Mouse (Mus musculus) MEL (cell line): Measurements from ENCODE around the gene Zfyve26. TPM values are rescaled to one million over a fixed set of nuclear protein-coding genes. Genes with fewer than 3 reads are reported as not detected.

ENCODE experiments used
- DNase-seq: peaks from one replicate; pipeline ENCODE4 v3.0.0; 2011; ENCODE audit warnings: low read depth, low spot score
- H3K27ac ChIP-seq: 2 replicates; pipeline ENCODE4 v1.5.1; 2012; ENCODE audit warnings: low read depth, mild to moderate bottlenecking, control low read depth, low read length, moderate library complexity; ENCODE audit not compliant: control insufficient read depth
- H3K27me3 ChIP-seq, 2 experiments: fragments of 150-350 bp in 1 of 2; sonication (generic) in 1 of 2; 2 replicates each; pipeline ENCODE4 v1.6.1; 2012; ENCODE audit warnings: low read length in 2 of 2, mild to moderate bottlenecking in 2 of 2, improper control_type of control experiment in 1 of 2, moderate library complexity in 1 of 2; ENCODE audit not compliant: insufficient read depth in 2 of 2, control insufficient read depth in 1 of 2
- H3K36me3 ChIP-seq, 2 experiments: 2 replicates each; pipeline ENCODE4 v1.6.1; 2012 to 2014; ENCODE audit warnings: low read length in 2 of 2, improper control_type of control experiment in 1 of 2, inconsistent platforms in 1 of 2, mild to moderate bottlenecking in 1 of 2; ENCODE audit not compliant: insufficient read depth in 2 of 2, control insufficient read depth in 1 of 2
- H3K4me1 ChIP-seq, 2 experiments: fragments of 150-350 bp in 1 of 2; sonication (generic) in 1 of 2; 2 replicates each; pipeline ENCODE4 v1.6.1; 2012; ENCODE audit warnings: low read length in 2 of 2, improper control_type of control experiment in 1 of 2, mild to moderate bottlenecking in 1 of 2; ENCODE audit not compliant: insufficient read depth in 2 of 2, control insufficient read depth in 1 of 2
- H3K4me3 ChIP-seq, 2 experiments: fragments of 150-350 bp in 1 of 2; sonication (generic) in 1 of 2; 2 replicates each; pipeline ENCODE4 v1.5.1; 2012; ENCODE audit warnings: low read depth in 2 of 2, low read length in 2 of 2, mild to moderate bottlenecking in 2 of 2, moderate library complexity in 2 of 2, control low read depth in 1 of 2, improper control_type of control experiment in 1 of 2; ENCODE audit not compliant: control insufficient read depth in 1 of 2, insufficient read depth in 1 of 2
- H3K79me2 ChIP-seq: 2 replicates; pipeline ENCODE4 v1.6.1; 2012; ENCODE audit warnings: mild to moderate bottlenecking, low read length, moderate library complexity; ENCODE audit not compliant: control insufficient read depth, poor library complexity, insufficient read depth
- H3K9ac ChIP-seq: 2 replicates; pipeline ENCODE4 v1.6.1; 2012; ENCODE audit warnings: low read depth, mild to moderate bottlenecking, control low read depth, low read length, moderate library complexity; ENCODE audit not compliant: control insufficient read depth, poor library complexity, severe bottlenecking
- H3K9me3 ChIP-seq: fragments of 150-350 bp; sonication (generic); replicated peaks from 2 replicates; pipeline ENCODE4 v1.6.1; 2012; ENCODE audit warnings: mild to moderate bottlenecking, low read length, improper control_type of control experiment, moderate library complexity; ENCODE audit not compliant: insufficient read depth
- BHLHE40 ChIP-seq: IDR thresholded peaks from 2 replicates; pipeline ENCODE4 v1.6.1; 2012; ENCODE audit warnings: low read depth, mild to moderate bottlenecking, inconsistent platforms, low read length, improper control_type of control experiment, borderline replicate concordance
- CHD2 ChIP-seq: IDR thresholded peaks from 2 replicates; pipeline ENCODE4 v1.6.1; 2011; ENCODE audit warnings: low read length, improper control_type of control experiment
- CTCF ChIP-seq, 3 experiments: IDR thresholded peaks in 2 of 3; conservative IDR thresholded peaks in 1 of 3; 2 replicates each; pipeline ENCODE4 v1.5.1; 2011 to 2012; ENCODE audit warnings: low read length in 3 of 3, low read depth in 2 of 3, mild to moderate bottlenecking in 2 of 3, improper control_type of control experiment in 1 of 3, inconsistent platforms in 1 of 3, mixed read lengths in 1 of 3, moderate library complexity in 1 of 3; ENCODE audit not compliant: control insufficient read depth in 1 of 3, insufficient read depth in 1 of 3, poor library complexity in 1 of 3, severe bottlenecking in 1 of 3
- E2F4 ChIP-seq: IDR thresholded peaks from 2 replicates; pipeline ENCODE4 v1.6.1; 2011; ENCODE audit warnings: low read depth, low read length, improper control_type of control experiment, borderline replicate concordance
- ELF1 ChIP-seq: IDR thresholded peaks from 2 replicates; pipeline ENCODE4 v1.6.1; 2014; ENCODE audit warnings: low read depth, mild to moderate bottlenecking, inconsistent platforms, low read length, improper control_type of control experiment, moderate library complexity
- ETS1 ChIP-seq: IDR thresholded peaks from 2 replicates; pipeline ENCODE4 v1.6.1; 2012; ENCODE audit warnings: low read depth, mild to moderate bottlenecking, inconsistent platforms, low read length, improper control_type of control experiment, moderate library complexity
- GABPA ChIP-seq: IDR thresholded peaks from 2 replicates; pipeline ENCODE4 v1.6.1; 2012; ENCODE audit warnings: low read depth, mild to moderate bottlenecking, inconsistent platforms, low read length, improper control_type of control experiment, moderate library complexity
- GATA1 ChIP-seq: IDR thresholded peaks from 2 replicates; pipeline ENCODE4 v1.6.1; 2011; ENCODE audit warnings: low read depth, low read length, improper control_type of control experiment
- HCFC1 ChIP-seq: IDR thresholded peaks from 2 replicates; pipeline ENCODE4 v1.6.1; 2012; ENCODE audit warnings: low read depth, mild to moderate bottlenecking, inconsistent platforms, low read length, improper control_type of control experiment, moderate library complexity
- KAT2A ChIP-seq: conservative IDR thresholded peaks from 2 replicates; pipeline ENCODE4 v1.6.1; 2012; ENCODE audit warnings: low read depth, low read length, improper control_type of control experiment, inconsistent platforms
- MAFK ChIP-seq: IDR thresholded peaks from 2 replicates; pipeline ENCODE4 v1.6.1; 2011; ENCODE audit warnings: low read depth, mild to moderate bottlenecking, low read length, improper control_type of control experiment, borderline replicate concordance
- MAX ChIP-seq: IDR thresholded peaks from 2 replicates; pipeline ENCODE4 v1.6.1; 2011; ENCODE audit warnings: low read length, improper control_type of control experiment
- MAZ ChIP-seq: IDR thresholded peaks from 2 replicates; pipeline ENCODE4 v1.6.1; 2012; ENCODE audit warnings: low read depth, mild to moderate bottlenecking, inconsistent platforms, low read length, improper control_type of control experiment
- MEF2A ChIP-seq: IDR thresholded peaks from 2 replicates; pipeline ENCODE4 v1.6.1; 2014; ENCODE audit warnings: low read depth, mild to moderate bottlenecking, inconsistent platforms, low read length, improper control_type of control experiment; ENCODE audit not compliant: poor library complexity, insufficient replicate concordance, severe bottlenecking; ENCODE audit errors: extremely low read depth
- MYB ChIP-seq: IDR thresholded peaks from 2 replicates; pipeline ENCODE4 v1.6.1; 2011; ENCODE audit warnings: mild to moderate bottlenecking, low read depth, low read length, improper control_type of control experiment
- MYC ChIP-seq: IDR thresholded peaks from 2 replicates; pipeline ENCODE4 v1.6.1; 2011; ENCODE audit warnings: low read depth, mild to moderate bottlenecking, low read length, improper control_type of control experiment, moderate library complexity
- NELFE ChIP-seq: IDR thresholded peaks from 2 replicates; pipeline ENCODE4 v1.6.1; 2011; ENCODE audit warnings: low read depth, low read length, improper control_type of control experiment
- NRF1 ChIP-seq: IDR thresholded peaks from 2 replicates; pipeline ENCODE4 v1.6.1; 2014; ENCODE audit warnings: low read depth, mild to moderate bottlenecking, inconsistent platforms, low read length, improper control_type of control experiment, moderate library complexity; ENCODE audit not compliant: poor library complexity, insufficient read depth, severe bottlenecking
- POLR2A ChIP-seq, 2 experiments: IDR thresholded peaks; 2 replicates each; pipeline ENCODE4 v1.6.1; 2011 to 2012; ENCODE audit warnings: low read length in 2 of 2, mild to moderate bottlenecking in 2 of 2, control low read depth in 1 of 2, improper control_type of control experiment in 1 of 2, low read depth in 1 of 2, moderate library complexity in 1 of 2; ENCODE audit not compliant: control insufficient read depth in 1 of 2, insufficient read depth in 1 of 2, poor library complexity in 1 of 2
- POLR2AphosphoS2 ChIP-seq: IDR thresholded peaks from 2 replicates; pipeline ENCODE4 v1.6.1; 2011; ENCODE audit warnings: low read length, improper control_type of control experiment
- RAD21 ChIP-seq: IDR thresholded peaks from 2 replicates; pipeline ENCODE4 v1.6.1; 2011; ENCODE audit warnings: mild to moderate bottlenecking, low read depth, low read length, improper control_type of control experiment
- RCOR1 ChIP-seq: IDR thresholded peaks from 2 replicates; pipeline ENCODE4 v1.6.1; 2012; ENCODE audit warnings: low read depth, mild to moderate bottlenecking, inconsistent platforms, low read length, improper control_type of control experiment
- SIN3A ChIP-seq: IDR thresholded peaks from 2 replicates; pipeline ENCODE4 v1.6.1; 2012; ENCODE audit warnings: low read length, improper control_type of control experiment, inconsistent platforms
- SMC3 ChIP-seq: IDR thresholded peaks from 2 replicates; pipeline ENCODE4 v1.6.1; 2011; ENCODE audit warnings: low read depth, low read length, improper control_type of control experiment
- TAL1 ChIP-seq: IDR thresholded peaks from 2 replicates; pipeline ENCODE4 v1.6.1; 2012; ENCODE audit warnings: mild to moderate bottlenecking, inconsistent platforms, low read length, moderate library complexity, mixed read lengths
- TCF12 ChIP-seq: IDR thresholded peaks from 2 replicates; pipeline ENCODE4 v1.6.1; 2014; ENCODE audit warnings: low read depth, mild to moderate bottlenecking, inconsistent platforms, low read length, improper control_type of control experiment, moderate library complexity
- UBTF ChIP-seq: IDR thresholded peaks from 2 replicates; pipeline ENCODE4 v1.6.1; 2012; ENCODE audit warnings: low read depth, mild to moderate bottlenecking, inconsistent platforms, low read length, improper control_type of control experiment, moderate library complexity, borderline replicate concordance; ENCODE audit not compliant: insufficient read depth
- USF1 ChIP-seq: IDR thresholded peaks from 2 replicates; pipeline ENCODE4 v1.6.1; 2014; ENCODE audit warnings: low read depth, mild to moderate bottlenecking, inconsistent platforms, low read length, improper control_type of control experiment, moderate library complexity
- USF2 ChIP-seq, 2 experiments: IDR thresholded peaks; 2 replicates each; pipeline ENCODE4 v1.6.1; 2011 to 2012; ENCODE audit warnings: improper control_type of control experiment in 2 of 2, low read length in 2 of 2, borderline replicate concordance in 1 of 2, inconsistent platforms in 1 of 2, low read depth in 1 of 2, mild to moderate bottlenecking in 1 of 2; ENCODE audit not compliant: insufficient read depth in 1 of 2
- ZC3H11A ChIP-seq: IDR thresholded peaks from 2 replicates; pipeline ENCODE4 v1.6.1; 2012; ENCODE audit warnings: low read depth, mild to moderate bottlenecking, inconsistent platforms, low read length, improper control_type of control experiment
- ZKSCAN1 ChIP-seq: IDR thresholded peaks from 2 replicates; pipeline ENCODE4 v1.6.1; 2012; ENCODE audit warnings: low read depth, mild to moderate bottlenecking, inconsistent platforms, low read length, improper control_type of control experiment, moderate library complexity
- ZMIZ1 ChIP-seq: IDR thresholded peaks from 2 replicates; pipeline ENCODE4 v1.6.1; 2012; ENCODE audit warnings: low read depth, mild to moderate bottlenecking, inconsistent platforms, low read length, improper control_type of control experiment, moderate library complexity
- ZNF384 ChIP-seq: IDR thresholded peaks from 2 replicates; pipeline ENCODE4 v1.6.1; 2012; ENCODE audit warnings: low read depth, mild to moderate bottlenecking, inconsistent platforms, low read length, improper control_type of control experiment
- polyA plus RNA-seq, 2 experiments: library from polyadenylated mRNA; stranded (reverse) in 1 of 2; unstranded in 1 of 2; fragments of >175 nt in 1 of 2; fragments of >200 nt in 1 of 2; gene quantifications; 2 replicates each; pipeline versions ENCODE4 v1.2.1 to v1.2.4; 2012; ENCODE audit warnings: low replicate concordance in 2 of 2, low read depth in 1 of 2; ENCODE audit not compliant: insufficient read length in 2 of 2, insufficient read depth in 1 of 2, missing spikeins in 1 of 2
- total RNA-seq: library from RNA; depleted of rRNA; stranded (reverse); fragments of 300-350 nt; gene quantifications from 2 replicates; pipeline ENCODE4 v1.2.3, GENCODE M21; 2012

Zfyve26 gene
- total and polyA plus RNA-seq, 3 experiments: 7.2 to 110 (median 16.2) TPM

- TF ChIP-seq ZKSCAN1 (no peak), NELFE (peak; percentile 29; the same call in 1 of the 2 replicates)
Observed at GRCm38 (mm10) chr12:79191701-79192100, 104.4 kb downstream of the Zfyve26 start (continued).

DNA sequence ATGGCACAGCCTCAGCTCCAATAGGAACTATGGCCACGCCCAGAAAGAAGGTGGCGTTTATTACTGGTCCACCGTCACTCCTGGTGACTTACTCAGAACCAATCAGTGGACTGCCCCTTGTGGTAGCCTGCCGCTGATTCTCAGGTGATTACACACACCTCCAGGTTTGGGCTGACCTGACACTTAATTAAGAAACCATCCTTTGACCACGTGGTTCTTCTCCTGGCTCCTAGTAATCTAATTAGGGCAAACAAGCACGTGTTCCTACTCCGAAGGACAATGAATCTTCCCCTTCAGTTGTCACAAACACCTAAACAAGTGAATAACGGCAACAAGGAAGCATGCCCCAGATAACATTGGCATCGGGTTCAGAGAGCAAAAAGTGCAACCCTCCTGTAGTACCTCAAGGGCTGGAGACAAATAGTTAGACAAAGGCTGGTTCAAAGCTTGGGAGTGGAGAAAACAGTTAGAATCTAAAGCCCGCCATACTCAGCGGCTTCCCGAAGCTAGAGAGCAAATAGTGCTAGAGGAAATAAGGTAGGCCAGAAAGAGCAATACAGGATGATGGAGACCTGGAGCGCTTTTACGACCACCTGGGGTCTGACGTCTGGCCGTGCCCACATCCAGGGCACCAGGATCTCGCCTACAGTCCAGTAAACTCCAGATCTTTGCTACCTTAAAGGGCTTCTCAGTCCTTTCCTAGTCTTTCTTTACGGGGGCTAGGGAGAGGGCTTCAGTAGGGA lies 105.0 kb downstream of the Zfyve26 start:
- Histone ChIP-seq H3K9me3 (no peaks in the 10 kb centered on the region), H3K36me3 (peaks cover 6 to 8% of the 10 kb centered on the region in 2 experiments), H3K27ac (peak overlapping the region; percentile 14), H3K79me2 (no peaks in the 10 kb centered on the region; the same call in 1 of the 2 replicates), H3K9ac (peak overlapping the region; percentile 66), H3K4me1 (peaks cover 0 to 9% of the 10 kb centered on the region in 2 experiments; a peak in 3 of 4 replicates), H3K4me3 (peak overlapping the region; percentile 73 to 97), H3K27me3 (no peaks in the 10 kb centered on the region)
- peak; percentile 94 for DNase-seq
- no peak for TF ChIP-seq MAZ
- TF ChIP-seq POLR2A (IDR thresholded peaks at IDR 0.05; ENCODE audit: control insufficient read depth in 1 of 2, insufficient read depth in 1 of 2, low read depth in 1 of 2, low read length in 2 of 2, poor library complexity in 1 of 2): peak in 1 of 2 experiments; percentile 37; a peak in 2 of 4 replicates
- peak; percentile 85 for TF ChIP-seq MYC
- TF ChIP-seq GABPA: no peak
- no peak for TF ChIP-seq POLR2AphosphoS2
- TF ChIP-seq USF1: peak; percentile 72
- TF ChIP-seq ZNF384: no peak
- no peak for TF ChIP-seq MAFK
- peak; percentile 39 for TF ChIP-seq MYB
- TF ChIP-seq RAD21: no peak
- TF ChIP-seq CHD2: no peak
- no peak for TF ChIP-seq TAL1
- no peak for TF ChIP-seq CTCF (IDR thresholded peaks at IDR 0.05 in 2 of 3, conservative IDR thresholded peaks at IDR 0.05 in 1 of 3; ENCODE audit: control insufficient read depth in 1 of 3, insufficient read depth in 1 of 3, low read depth in 2 of 3, low read length in 3 of 3, poor library complexity in 1 of 3, severe bottlenecking in 1 of 3)
- TF ChIP-seq GATA1: 0 out of 2 replicates have a peak, but pooled peaks have one; percentile 10
- 0 out of 4 replicates have a peak, but pooled peaks of 1 of the 2 experiments have one; percentile 36 for TF ChIP-seq USF2 (IDR thresholded peaks at IDR 0.05; ENCODE audit: borderline replicate concordance in 1 of 2, insufficient read depth in 1 of 2, low read depth in 1 of 2, low read length in 2 of 2)
- no peak; the same call in 1 of the 2 replicates for TF ChIP-seq BHLHE40
- TF ChIP-seq ETS1: 0 out of 2 replicates have a peak, but pooled peaks have one; percentile 30
- TF ChIP-seq ZC3H11A: no peak
- no peak for TF ChIP-seq NRF1
- TF ChIP-seq E2F4: no peak
- TF ChIP-seq RCOR1: no peak
- no peak for TF ChIP-seq SMC3
- TF ChIP-seq HCFC1: no peak
- no peak for TF ChIP-seq ZKSCAN1
- no peak for TF ChIP-seq ZMIZ1
- TF ChIP-seq ELF1: peak; percentile 45; the same call in 1 of the 2 replicates
- TF ChIP-seq TCF12: no peak
- TF ChIP-seq UBTF: no peak
- TF ChIP-seq KAT2A: peak; percentile 16; the same call in 1 of the 2 replicates
- TF ChIP-seq SIN3A: peak; percentile 93
- peak; percentile 99 for TF ChIP-seq MAX
- TF ChIP-seq MEF2A: no peak
